Mouse (Mus musculus): ENCODE data around the gene Ano3.
"Not testable (repeated sequence)": the region's sequence is repeated elsewhere in the genome, so short reads cannot be mapped to it uniquely, and the experiment has no call there.

The Ano3 gene

GRCm38 (mm10) chr2:110950823-110951222 lies at the start of gene Ano3:
Gene Ano3 (minus strand): TSS chr2:110950923.
- DNase-seq (ENCODE audit: inconsistent age in 2 of 2, low spot score in 1 of 2): not testable (repeated sequence)

GRCm38 (mm10) chr2:110990071-110990470 lies 39.3 kb upstream of the Ano3 start:
- no peak for DNase-seq (ENCODE audit: inconsistent age in 2 of 2, low spot score in 1 of 2)

- DNase-seq (ENCODE audit: inconsistent age in 2 of 2, low spot score in 1 of 2): peak in 1 of 2 experiments; percentile 19
These were observed 38.8 kb upstream of the Ano3 start for GRCm38 (mm10) chr2:110989539-110989938.

- no peak for DNase-seq (ENCODE audit: inconsistent age in 2 of 2, low spot score in 1 of 2)
These were observed 35.1 kb upstream of the Ano3 start for GRCm38 (mm10) chr2:110985853-110986271.

- DNase-seq (ENCODE audit: inconsistent age in 2 of 2, low spot score in 1 of 2): peak in 1 of 2 experiments; percentile 54
These were observed 31.0 kb upstream of the Ano3 start for GRCm38 (mm10) chr2:110981733-110982132.

DNA sequence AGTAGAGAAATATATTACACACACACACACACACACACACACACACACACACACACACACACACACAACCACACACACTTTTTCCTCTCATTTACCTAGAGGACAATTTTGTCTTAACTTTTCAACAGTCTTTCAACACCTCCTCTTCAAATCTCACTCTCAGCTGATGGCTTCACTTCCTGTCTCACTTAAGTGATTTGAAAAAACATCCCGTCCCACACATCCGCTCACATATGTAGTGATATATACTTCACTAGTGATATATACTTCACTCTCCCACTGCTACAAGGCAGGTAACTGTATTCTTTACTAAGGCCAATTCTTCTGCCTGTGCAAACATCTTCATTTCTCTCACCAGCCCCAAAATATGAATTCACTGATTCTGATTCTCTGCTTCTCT lies 28.9 kb upstream of the Ano3 start:
- DNase-seq (ENCODE audit: inconsistent age in 2 of 2, low spot score in 1 of 2): no peak

DNA sequence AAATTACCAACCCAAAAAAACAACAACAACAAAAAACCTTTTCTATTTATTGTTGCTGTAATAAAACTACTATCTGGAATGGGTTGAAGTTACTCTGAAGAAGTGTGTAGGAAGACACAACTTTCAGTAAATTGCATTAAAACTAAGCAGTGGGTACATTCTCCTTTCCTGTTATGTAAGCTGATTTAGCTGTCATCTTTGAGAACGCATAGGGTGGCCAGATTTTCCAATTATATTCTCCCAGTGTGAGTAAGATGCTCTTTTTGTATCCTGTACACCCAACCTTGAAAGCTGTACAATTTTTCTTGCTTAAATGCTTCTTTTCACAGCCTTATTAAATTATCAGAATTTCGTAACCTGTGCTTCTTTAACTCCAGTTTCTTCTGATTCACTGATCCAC lies 26.1 kb upstream of the Ano3 start:
- no peak for DNase-seq (ENCODE audit: inconsistent age in 2 of 2, low spot score in 1 of 2)

DNA sequence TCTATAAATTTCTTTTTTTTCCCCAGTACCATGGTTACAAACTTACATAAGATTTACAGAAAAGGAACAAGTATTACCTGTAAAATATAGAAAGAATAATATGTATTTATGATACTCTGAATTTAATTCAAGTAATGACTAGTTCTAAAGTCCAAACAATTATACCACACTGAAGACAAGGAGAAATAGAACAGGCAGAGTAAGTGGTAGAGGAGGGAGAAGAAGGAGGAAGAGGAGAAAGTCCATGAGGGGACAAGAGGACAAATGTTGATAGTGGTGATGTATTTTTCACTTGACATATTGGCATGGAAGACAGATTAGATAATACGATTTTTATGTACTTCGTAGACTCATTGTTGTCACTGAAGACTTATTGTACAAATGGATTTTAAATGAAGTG lies 19.4 kb upstream of the Ano3 start:
- no peak for DNase-seq (ENCODE audit: inconsistent age in 2 of 2, low spot score in 1 of 2)

DNA sequence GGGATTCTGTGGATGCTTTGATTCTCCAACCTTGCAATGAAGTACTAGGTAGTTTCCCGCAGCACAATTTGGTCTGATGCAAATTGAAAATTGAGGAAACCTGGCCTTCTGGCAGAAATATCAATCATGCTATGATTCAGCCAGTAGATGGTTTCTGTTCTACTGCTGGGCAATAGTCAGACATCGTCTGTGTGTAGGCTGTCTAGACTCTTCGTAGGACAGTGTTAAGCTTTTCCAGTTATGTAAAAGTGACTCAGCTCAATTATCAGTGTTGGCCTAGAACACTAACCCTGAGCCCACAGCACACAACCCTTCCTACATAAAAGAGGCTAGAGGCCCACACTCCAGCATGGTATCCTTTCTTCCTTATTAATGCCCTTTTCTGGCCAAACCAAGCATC lies 14.7 kb upstream of the Ano3 start:
- DNase-seq (ENCODE audit: inconsistent age in 2 of 2, low spot score in 1 of 2): no peak

DNA sequence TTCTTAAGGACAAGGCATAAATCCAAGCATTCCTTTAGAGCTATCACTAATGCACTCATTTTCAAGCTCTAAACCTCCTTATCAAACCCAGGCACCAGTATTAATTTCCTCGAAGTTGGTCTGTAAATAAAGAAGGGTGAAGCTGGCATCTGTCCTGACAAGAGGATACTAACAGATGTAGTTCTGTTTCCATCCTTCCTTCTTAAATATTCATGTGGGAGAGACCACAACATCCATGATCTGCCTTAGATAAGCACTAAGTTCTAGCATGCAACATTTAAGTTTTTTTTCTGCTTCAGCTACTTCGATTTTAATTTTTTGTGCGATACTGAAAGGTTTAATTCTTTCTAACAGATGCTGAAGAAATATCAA lies 305 bp downstream of the Ano3 start:
- no peak for DNase-seq (ENCODE audit: inconsistent age in 2 of 2, low spot score in 1 of 2)

DNA sequence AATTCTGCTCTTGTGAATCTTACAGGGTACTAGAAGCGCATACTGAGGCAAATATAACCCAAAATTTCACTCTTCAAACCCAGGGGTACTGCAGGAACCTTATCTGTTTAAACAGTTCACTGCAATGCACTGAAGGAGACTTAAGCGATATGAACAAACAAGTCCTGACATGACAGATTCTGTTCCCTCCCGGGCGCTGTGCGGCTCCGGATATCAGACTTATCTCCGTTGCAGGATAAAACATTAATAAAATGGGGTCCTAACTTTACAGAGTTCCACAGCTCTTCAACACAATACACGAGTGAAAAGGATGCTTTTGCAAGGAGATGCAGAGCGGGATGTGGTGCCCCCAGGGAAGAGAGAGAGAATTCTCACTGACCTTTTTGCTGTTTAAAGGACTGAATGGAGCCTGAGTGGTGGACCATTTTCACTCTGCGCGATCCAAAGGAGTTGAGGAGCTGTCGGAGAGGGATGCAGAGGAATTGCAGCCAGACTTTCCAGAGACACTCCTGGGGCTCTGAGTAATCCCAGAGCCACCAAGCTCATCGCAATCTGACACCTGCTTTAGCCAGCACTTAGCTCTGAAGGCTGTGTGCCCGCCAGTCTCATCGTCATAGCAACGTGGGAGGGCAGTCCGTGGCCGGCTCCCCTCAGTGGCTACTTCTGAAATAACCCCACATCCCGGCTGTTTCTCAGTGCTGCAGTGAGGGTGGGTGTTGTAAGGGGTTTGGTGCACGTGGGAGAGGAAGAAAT lies 868 bp downstream of the Ano3 start:
- DNase-seq (ENCODE audit: inconsistent age in 2 of 2, low spot score in 1 of 2): peak; percentile 19 to 46

DNA sequence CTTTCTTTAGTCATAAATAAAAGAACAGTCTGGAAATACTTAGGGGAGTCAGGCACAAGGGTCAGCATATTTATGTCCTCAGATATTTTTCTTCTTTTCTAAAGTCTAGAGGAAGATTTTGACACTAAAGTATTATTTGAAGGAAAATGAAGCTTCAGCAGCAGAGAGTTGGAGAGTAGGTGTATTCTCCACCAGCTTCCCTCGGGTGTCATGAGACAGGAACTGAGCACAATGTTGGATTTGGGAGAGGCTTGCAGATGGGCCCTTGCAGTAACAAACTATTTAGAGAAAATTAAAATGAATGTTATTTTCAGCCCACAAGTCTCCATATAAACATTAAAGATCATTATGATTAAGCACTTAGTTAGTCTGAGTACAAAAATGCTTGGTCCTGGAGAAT lies 5.6 kb downstream of the Ano3 start:
- no peak for DNase-seq (ENCODE audit: inconsistent age in 2 of 2, low spot score in 1 of 2)

DNA sequence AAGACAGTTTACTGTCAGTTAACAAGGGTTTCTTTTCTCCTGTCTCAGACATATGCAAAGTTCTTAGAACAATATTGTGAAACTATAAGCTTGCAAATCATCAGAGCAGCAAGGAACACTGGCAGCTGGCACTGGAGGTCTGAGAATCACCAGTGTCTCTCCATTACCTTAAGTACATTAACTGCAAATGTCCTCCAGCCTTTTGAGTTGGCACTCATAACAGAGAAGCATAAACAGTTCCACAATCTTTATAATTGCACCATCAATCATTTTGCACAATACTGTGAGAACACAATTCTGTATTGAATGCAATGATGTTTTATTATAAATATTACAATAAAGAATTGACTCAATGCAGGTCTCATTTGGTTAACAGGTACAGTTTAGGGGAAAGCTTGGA lies 15.0 kb downstream of the Ano3 start:
- no peak for DNase-seq (ENCODE audit: inconsistent age in 2 of 2, low spot score in 1 of 2)

DNA sequence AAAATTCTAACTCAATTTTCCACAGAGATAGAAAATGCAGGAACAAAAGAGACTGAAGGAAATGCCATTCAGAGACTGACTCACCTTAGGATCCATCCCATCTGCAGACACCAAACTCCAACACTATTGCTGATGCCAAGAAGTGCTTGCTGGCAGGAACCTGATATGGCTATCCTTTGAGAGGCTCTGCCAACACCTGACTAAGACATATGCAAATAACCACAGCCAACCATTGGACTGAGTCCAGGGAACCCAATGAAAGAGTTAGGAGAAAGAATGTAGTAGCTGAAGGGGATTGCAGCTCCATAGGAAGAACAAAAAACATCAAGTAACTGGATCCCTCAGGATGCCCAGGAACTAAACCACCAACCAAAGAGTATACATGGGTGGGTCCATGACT lies 21.6 kb downstream of the Ano3 start:
- DNase-seq (ENCODE audit: inconsistent age in 2 of 2, low spot score in 1 of 2): no peak

DNA sequence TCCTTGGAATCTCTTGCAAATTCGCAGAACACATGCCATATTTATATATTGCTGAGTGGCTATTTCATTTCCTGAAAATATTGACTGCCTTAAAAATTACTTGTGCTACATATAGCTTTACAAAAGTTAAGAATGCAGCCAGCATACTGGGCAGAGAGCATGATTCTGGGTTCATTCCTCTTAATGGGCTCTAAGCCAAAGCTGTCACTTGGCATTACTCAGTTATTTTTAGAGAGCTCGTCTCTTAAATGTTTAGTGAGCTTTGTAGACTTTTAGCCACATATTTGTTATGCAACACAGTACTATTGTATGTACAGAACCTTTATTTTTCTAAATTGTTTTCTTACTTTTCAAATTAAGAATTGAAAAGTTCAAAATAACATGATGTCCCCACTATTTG lies 41.2 kb downstream of the Ano3 start:
- no peak for DNase-seq (ENCODE audit: inconsistent age in 2 of 2, low spot score in 1 of 2)

- no peak for DNase-seq (ENCODE audit: inconsistent age in 2 of 2, low spot score in 1 of 2)
These were observed 44.2 kb downstream of the Ano3 start for GRCm38 (mm10) chr2:110906473-110906872.

DNA sequence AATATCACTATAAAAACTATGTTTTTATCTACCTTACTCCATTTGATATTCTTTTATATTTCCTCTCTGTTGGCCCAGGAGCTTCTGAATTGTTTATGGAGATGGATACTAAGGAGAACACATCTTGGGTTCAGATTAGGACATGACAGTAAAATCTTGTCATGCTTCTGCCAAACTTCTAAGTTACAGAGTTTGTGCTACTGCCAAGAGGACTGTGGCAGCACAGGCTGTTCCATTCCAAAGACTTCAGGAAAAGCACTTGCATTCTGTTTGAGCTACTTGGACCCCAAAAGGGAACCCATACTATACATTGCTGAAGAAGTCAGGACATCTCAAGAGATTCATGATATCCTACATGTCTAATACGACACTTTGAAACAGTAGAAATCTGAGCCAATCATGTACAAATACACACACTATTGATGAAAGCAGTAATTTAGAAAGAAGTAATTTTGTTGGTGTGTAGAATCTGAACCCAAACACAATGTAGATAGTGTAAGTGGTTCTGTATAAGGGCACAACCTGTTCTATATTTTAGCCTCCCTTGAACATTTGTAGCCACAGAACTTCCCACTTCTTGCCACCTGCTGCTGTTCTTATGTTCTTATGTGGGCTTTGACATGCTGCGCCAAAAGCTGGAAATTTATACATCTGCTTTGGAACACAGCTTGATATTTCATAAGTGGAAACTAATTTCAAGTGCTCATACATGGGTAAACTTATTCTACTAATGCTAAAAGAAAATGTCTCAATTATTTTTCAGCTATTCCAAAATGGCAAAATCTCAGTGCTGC lies 54.0 kb downstream of the Ano3 start:
- DNase-seq (ENCODE audit: inconsistent age in 2 of 2, low spot score in 1 of 2): no peak

- no peak for DNase-seq (ENCODE audit: inconsistent age in 2 of 2, low spot score in 1 of 2)
These were observed 79.1 kb downstream of the Ano3 start for GRCm38 (mm10) chr2:110871650-110872049.

GRCm38 (mm10) chr2:110865584-110865983 lies 85.1 kb downstream of the Ano3 start:
- no peak for DNase-seq (ENCODE audit: inconsistent age in 2 of 2, low spot score in 1 of 2)

DNA sequence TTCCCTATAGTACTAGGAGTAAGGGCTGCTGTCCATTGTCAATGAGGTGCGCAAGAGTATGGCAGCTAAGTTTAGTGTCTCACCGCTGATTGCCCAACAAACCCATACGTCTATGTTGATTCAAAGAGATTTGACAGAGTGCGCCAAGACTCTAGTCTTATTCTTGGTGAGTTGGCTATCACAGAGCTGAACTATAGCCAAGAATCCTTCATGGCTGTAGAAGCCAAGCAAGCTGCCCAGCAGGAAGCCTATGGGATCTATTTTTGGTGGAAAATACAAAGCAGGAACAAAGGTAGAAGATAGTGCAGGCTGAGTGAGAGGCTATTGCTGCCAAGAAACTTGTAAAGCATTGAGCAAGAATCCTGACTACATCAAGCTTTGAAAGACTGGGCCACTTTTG lies 87.3 kb downstream of the Ano3 start:
- DNase-seq (ENCODE audit: inconsistent age in 2 of 2, low spot score in 1 of 2): no peak

DNA sequence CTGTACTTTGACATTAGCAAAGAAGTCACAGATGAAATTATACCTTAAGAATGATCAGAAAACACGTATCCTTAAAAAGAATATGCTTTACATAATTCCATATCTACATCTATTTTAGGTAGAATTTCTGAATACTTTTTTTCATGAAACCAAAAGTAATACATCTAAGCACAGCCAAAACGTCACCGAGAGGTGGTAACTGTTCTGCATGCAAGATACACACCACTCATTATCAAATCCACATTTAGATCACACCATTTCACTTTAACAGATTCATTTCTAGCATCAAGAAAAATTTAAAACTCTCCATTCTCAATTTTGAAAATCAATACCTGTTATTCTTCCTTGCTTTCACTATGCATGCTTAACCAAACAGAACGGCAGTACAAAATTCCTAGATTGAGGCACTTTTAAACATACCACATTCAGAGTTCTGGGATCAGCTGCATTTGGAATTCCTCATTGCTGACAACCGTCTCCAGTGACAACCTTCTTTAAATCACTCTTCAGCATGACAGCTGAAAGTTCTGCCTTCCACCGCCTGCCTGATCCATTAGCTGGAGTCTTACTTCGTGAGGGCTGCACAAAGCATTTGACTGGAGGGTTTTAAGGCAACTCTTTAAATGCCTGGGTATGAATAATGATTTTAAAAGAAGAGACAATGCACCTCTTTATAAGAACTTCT lies 111.0 kb downstream of the Ano3 start:
- no peak for DNase-seq (ENCODE audit: inconsistent age in 2 of 2, low spot score in 1 of 2)

DNA sequence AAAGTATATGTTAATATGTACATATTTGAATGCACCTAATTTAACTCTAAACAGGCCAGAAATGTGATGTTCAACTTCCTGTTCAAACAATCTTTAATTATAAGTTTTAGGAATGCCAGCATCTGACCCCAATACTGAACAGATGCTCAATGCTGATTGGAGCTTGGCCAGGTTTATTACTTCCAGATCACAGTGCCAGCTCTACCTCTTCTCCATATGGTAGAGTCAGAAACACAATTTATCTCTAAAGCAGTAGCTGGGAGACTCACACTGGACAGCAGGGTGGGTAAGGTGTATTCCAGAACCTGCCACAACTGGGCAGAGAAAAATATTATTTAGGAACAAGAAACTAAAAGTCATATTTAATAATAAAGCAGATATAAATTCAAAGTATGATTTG lies 134.5 kb downstream of the Ano3 start:
- DNase-seq (ENCODE audit: inconsistent age in 2 of 2, low spot score in 1 of 2): no peak
